Mouse (Mus musculus): ENCODE results near the gene Cbfa2t2.

GRCm38 (mm10) chr2:154521449-154521848 is 85.2 kb downstream of the Cbfa2t2 start:
- TF ChIP-seq CTCF (IDR thresholded peaks at IDR 0.05; ENCODE audit: low read depth) (no peak), EP300 (optimal IDR thresholded peaks at IDR 0.05) (no peak)

All from stomach, postnatal 0 days (tissue).